Mouse (Mus musculus) lung, postnatal 0 days (tissue): ENCODE results near the gene Olfr15. TPM values are rescaled to one million over a fixed set of nuclear protein-coding genes. Genes with fewer than 3 reads are reported as not detected.

ENCODE experiments used
- ATAC-seq: fragments of 200-750 bp; cut with Nextera tagmentation; 2 replicates; pipeline ENCODE4 v1.8.0; 2017; ENCODE audit warnings: moderate library complexity
- DNase-seq: peaks from one replicate; pipeline ENCODE4 v3.0.0-alpha.2; 2016; ENCODE audit warnings: low spot score
- H3K27ac ChIP-seq: fragments of 300-500 bp; sonication (generic); 2 replicates; pipeline ENCODE4 v1.5.1; 2014; ENCODE audit warnings: antibody characterized with exemption, mild to moderate bottlenecking, low read length, mixed read lengths
- H3K27me3 ChIP-seq: fragments of 300-500 bp; sonication (generic); replicated peaks from 2 replicates; pipeline ENCODE4 v1.6.1; 2014; ENCODE audit warnings: low read length, mixed read lengths; ENCODE audit not compliant: insufficient read depth
- H3K36me3 ChIP-seq: fragments of 300-500 bp; sonication (generic); 2 replicates; pipeline ENCODE4 v1.6.1; 2014; ENCODE audit warnings: low read length, mixed read lengths; ENCODE audit not compliant: insufficient read depth
- H3K4me1 ChIP-seq: fragments of 300-500 bp; sonication (generic); 2 replicates; pipeline ENCODE4 v1.6.1; 2014; ENCODE audit warnings: antibody characterized with exemption, low read depth, low read length, mixed read lengths; ENCODE audit not compliant: insufficient read depth
- H3K4me2 ChIP-seq: fragments of 300-500 bp; sonication (generic); replicated peaks from 2 replicates; pipeline ENCODE4 v1.6.1; 2014; ENCODE audit warnings: low read depth, mild to moderate bottlenecking, low read length, moderate library complexity, mixed read lengths
- H3K4me3 ChIP-seq: fragments of 300-500 bp; sonication (generic); 2 replicates; pipeline ENCODE4 v1.5.1; 2014; ENCODE audit warnings: low read depth, low read length
- H3K9ac ChIP-seq: fragments of 300-500 bp; sonication (generic); replicated peaks from 2 replicates; pipeline ENCODE4 v1.6.1; 2014; ENCODE audit warnings: low read depth, mild to moderate bottlenecking
- H3K9me3 ChIP-seq: fragments of 300-500 bp; sonication (generic); 2 replicates; pipeline ENCODE4 v1.6.1; 2016; ENCODE audit warnings: low read length, mixed read lengths
- CTCF ChIP-seq: IDR thresholded peaks from 2 replicates; pipeline ENCODE4 v1.5.1; 2016; ENCODE audit warnings: antibody characterized with exemption, mild to moderate bottlenecking
- EP300 ChIP-seq: IDR thresholded peaks from 2 replicates; pipeline ENCODE4 v1.6.1; 2016; ENCODE audit warnings: antibody characterized with exemption, mild to moderate bottlenecking, control low read depth
- WGBS: fragments of 180-500 bp; shearing (Covaris S2); extraction: QIAGEN DNeasy Blood & Tissue Kit; methylation state at CpG from one replicate; pipeline ENCODE4 v1.1.7; 2014; 5-methylcytosine and 5-hydroxymethylcytosine counted together
- polyA plus RNA-seq: library from polyadenylated mRNA; unstranded; fragments of >200 nt; fragmentation: Nextera tagmentation; extraction: Ambion mirVana; gene quantifications from 2 replicates; pipeline ENCODE4 v1.2.1, GENCODE M21; 2015

Olfr15 gene
- polyA plus RNA-seq, 1 experiment from 2014 or later: not detected

- Histone ChIP-seq H3K4me1 (no peaks in the 10 kb centered on the region), H3K4me3 (no peak overlapping the region), H3K9ac (no peak overlapping the region), H3K4me2 (no peak overlapping the region), H3K27ac (no peak overlapping the region), H3K27me3 (no peaks in the 10 kb centered on the region), H3K9me3 (no peaks in the 10 kb centered on the region), H3K36me3 (no peaks in the 10 kb centered on the region)
- DNase-seq (no peak), ATAC-seq (no peak)
- TF ChIP-seq EP300 (no peak), CTCF (no peak)
- 82% methylated on average over 2 of the region's 2 CpGs for WGBS
These were observed 951 bp upstream of the Olfr15 start for GRCm38 (mm10) chr16:3829727-3830126.

DNA sequence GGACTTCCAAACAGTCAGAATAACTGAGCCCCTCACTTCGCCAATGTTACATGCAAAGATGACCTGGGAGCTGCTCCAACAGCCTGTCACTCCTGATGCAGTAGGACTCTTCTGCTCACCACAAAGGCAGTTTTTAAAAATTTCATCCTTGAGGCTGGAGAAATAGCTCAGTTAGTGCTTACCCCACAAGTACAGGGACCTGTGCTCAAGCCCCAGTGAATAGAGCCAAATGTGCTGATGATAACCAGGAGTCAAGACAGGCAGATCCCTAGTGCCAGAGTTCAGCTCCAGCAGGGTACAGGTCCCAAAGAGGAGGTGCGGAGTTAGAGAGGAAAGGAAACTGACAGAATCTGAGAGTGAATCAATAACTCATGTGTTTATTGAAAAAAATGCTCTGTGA, 4.8 kb downstream of the Olfr15 start:
- Histone ChIP-seq H3K4me3 (no peak overlapping the region), H3K36me3 (no peaks in the 10 kb centered on the region), H3K9ac (no peak overlapping the region), H3K9me3 (no peaks in the 10 kb centered on the region), H3K27me3 (no peaks in the 10 kb centered on the region), H3K4me2 (no peak overlapping the region), H3K4me1 (no peaks in the 10 kb centered on the region), H3K27ac (no peak overlapping the region)
- TF ChIP-seq CTCF (no peak), EP300 (no peak)
- ATAC-seq: no peak
- WGBS: 58% methylated on average over 2 of the region's 2 CpGs
- no peak for DNase-seq

DNA sequence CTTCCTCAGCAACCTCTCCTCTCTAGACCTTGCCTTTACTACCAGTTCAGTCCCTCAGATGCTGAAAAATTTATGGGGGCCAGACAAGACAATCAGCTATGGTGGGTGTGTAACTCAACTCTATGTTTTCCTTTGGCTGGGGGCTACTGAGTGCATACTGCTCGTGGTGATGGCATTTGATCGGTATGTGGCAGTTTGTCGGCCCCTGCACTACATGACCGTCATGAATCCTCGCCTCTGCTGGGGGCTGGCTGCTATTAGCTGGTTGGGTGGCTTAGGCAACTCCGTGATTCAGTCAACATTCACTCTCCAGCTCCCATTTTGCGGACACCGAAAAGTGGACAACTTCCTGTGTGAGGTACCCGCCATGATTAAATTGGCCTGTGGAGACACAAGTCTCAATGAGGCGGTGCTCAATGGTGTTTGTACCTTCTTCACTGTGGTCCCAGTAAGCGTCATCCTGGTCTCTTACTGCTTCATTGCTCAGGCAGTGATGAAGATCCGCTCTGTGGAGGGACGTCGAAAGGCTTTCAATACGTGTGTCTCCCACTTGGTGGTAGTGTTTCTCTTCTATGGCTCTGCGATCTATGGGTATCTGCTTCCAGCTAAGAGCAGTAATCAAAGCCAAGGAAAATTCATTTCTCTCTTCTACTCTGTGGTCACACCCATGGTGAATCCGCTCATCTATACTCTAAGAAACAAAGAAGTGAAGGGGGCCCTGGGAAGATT, 8.6 kb downstream of the Olfr15 start:
- Histone ChIP-seq H3K4me1 (no peaks in the 10 kb centered on the region), H3K27me3 (no peaks in the 10 kb centered on the region), H3K9ac (no peak overlapping the region), H3K27ac (no peak overlapping the region), H3K36me3 (no peaks in the 10 kb centered on the region), H3K4me2 (no peak overlapping the region), H3K9me3 (no peaks in the 10 kb centered on the region), H3K4me3 (no peak overlapping the region)
- DNase-seq (peak; percentile 54), ATAC-seq (peak; percentile 52)
- peak; percentile 76 for TF ChIP-seq CTCF
- TF ChIP-seq EP300: no peak
- WGBS: 52% methylated on average over 17 of the region's 17 CpGs

DNA sequence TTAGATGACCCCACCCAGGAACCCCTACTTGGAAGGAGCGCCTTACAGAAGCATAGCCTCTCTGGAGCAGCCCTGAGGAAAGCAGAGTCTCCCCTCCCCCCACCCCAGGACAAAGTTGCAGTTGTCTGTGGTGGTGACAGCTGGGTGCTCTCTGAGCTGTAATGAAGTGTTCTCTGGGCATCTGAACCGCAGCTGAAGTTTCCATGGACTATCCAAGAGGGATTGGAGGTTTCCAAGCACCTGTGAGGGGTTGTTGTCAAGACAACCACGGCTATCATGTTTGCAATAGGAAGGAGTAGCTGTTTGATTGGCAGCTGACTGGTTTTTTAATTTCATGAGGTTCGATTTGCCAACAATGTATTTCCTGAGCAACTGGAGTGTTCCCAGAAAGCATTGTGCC, 12.3 kb downstream of the Olfr15 start:
- WGBS: 22% methylated on average over 4 of the region's 4 CpGs
- Histone ChIP-seq H3K4me3 (no peak overlapping the region), H3K4me1 (peaks cover 6% of the 10 kb centered on the region; the same call in 1 of the 2 replicates), H3K27ac (no peak overlapping the region), H3K36me3 (no peaks in the 10 kb centered on the region), H3K4me2 (no peak overlapping the region), H3K9me3 (no peaks in the 10 kb centered on the region), H3K27me3 (no peaks in the 10 kb centered on the region), H3K9ac (no peak overlapping the region)
- DNase-seq: no peak
- ATAC-seq: no peak
- TF ChIP-seq EP300: no peak
- TF ChIP-seq CTCF: no peak

DNA sequence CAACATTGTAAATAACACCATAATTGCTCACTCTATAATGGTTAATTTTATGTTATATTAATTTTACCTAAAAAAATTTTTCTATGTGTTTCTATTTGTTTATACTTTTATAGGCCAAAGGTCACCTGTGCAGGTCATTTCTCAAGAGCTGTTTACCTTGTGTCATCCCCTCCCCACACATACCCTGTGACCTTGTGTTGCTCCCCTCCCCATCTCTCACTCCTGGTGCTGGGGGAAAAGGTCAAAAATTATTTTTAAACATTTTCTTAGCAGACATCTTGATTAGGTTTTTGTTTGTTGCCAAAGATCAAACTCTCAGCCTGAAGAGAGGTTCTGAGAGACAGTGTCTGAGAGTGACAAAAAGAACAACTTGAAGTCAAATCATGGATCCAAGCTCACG, 13.1 kb downstream of the Olfr15 start:
- Histone ChIP-seq H3K4me2 (no peak overlapping the region), H3K9me3 (no peaks in the 10 kb centered on the region), H3K27ac (no peak overlapping the region), H3K4me1 (peaks cover 6% of the 10 kb centered on the region; the same call in 1 of the 2 replicates), H3K36me3 (no peaks in the 10 kb centered on the region), H3K4me3 (no peak overlapping the region), H3K27me3 (no peaks in the 10 kb centered on the region), H3K9ac (no peak overlapping the region)
- ATAC-seq (no peak), DNase-seq (no peak)
- 64% methylated on average over 1 of the region's 1 CpGs for WGBS
- TF ChIP-seq EP300 (no peak), CTCF (no peak)

DNA sequence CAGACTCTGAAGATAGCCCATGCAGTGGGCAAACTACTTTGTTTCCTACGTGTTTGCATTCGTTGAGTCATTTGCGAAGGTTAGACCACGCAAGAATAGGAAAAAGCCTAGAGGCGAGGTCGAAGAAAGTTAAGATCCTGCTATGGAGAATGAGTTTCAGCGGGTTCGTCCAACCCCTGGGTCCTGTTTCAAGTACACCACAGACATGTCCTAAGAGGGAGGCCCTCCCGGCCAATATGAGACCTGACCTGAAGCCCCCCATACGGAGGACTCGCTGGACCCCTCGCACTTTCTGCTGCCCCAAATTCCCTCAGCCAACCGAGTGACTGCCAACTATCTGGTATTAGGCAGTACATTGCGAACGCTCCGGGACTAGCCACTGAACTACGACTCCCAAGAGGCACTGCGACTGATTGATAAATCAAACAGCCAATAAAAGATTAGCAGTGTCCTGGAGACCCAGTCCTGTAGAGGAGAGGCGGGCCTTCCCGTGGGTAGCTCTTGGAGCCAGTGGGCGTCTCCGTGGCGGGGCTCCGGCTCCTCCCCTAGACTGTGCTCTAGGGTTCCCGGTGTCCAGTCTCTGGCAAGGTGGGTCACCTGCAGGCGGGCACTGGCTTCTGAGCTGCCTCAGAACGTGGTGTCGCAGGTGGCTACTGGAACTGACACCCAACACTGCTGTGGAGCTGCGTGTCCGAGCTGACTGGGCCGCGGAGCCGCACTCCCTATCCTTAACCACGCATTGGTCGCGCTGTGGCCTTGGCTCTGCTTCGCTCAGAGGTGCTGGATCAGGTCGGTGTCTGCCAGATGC, 16.2 kb downstream of the Olfr15 start, which contains the start of gene Zfp174:
Gene Zfp174 (plus strand): TSS at position 558 of the 808 bp plus-strand sequence.
- Histone ChIP-seq H3K36me3 (no peaks in the 10 kb centered on the region), H3K4me2 (peak within 1 kb of the TSS; percentile 70), H3K27me3 (no peaks in the 10 kb centered on the region), H3K9me3 (no peaks in the 10 kb centered on the region), H3K4me1 (peaks cover 6% of the 10 kb centered on the region; the same call in 1 of the 2 replicates), H3K9ac (peak within 1 kb of the TSS; percentile 75), H3K27ac (peak within 1 kb of the TSS; percentile 59; the same call in 1 of the 2 replicates), H3K4me3 (peak within 1 kb of the TSS; percentile 62)
- ATAC-seq (peak; percentile 100), DNase-seq (peak; percentile 99)
- 2% methylated on average over 38 of the region's 38 CpGs for WGBS
- TF ChIP-seq CTCF (peak; percentile 36), EP300 (no peak)
